In genomic region chr3:116450741-116451140, GRCm38 (mm10) we compare ENCODE assay signal across 17 mouse cellular contexts.
"Had no signal": no experiment of that assay in that cellular context is flagged by ENCODE, and none has a peak within 500 bp of the region (broad histone marks: within the 10 kb centered on the region; RNA-seq: fewer than 3 reads in every experiment).

No protein-coding gene starts in this region.

- DNase-seq: kidney, adult 11 months; kidney, adult 8-10 months; kidney, postnatal 10 days; kidney, postnatal 36 days; layer of hippocampus, postnatal 36 days; left cerebral cortex, postnatal 4 days; liver, embryonic 13.5 days; lung, adult 2 months; lung, postnatal 14 days; lung, postnatal 4 days; right cerebral cortex, adult 18-20 months; right cerebral cortex, postnatal 14 days; spleen, adult 18-20 months; thymus, adult 2 months; thymus, postnatal 14 days had no signal

- ATAC-seq: midbrain, embryonic 13.5 days; midbrain, embryonic 16.5 days had no signal
